Comparison of ENCODE assay signal across 8 mouse cellular contexts in genomic region chr11:88620158-88620973, GRCm38 (mm10).
DNase-seq lines count a peak whose midpoint lies in the region; ATAC-seq and TF ChIP-seq lines count a peak whose summit lies in the region.

No protein-coding gene starts in this region.

- peaks cover 41% of the 10 kb centered on the region for H3K4me1 ChIP-seq in forebrain, embryonic 11.5 days (replicated peaks; ENCODE audit: control insufficient read depth, insufficient read depth, low read length)
- peaks cover 57% of the 10 kb centered on the region for H3K4me1 ChIP-seq in heart, postnatal 0 days (ENCODE audit: control insufficient read depth, insufficient read depth)
- H3K4me1 ChIP-seq in lung, adult 2 months (ENCODE audit: control insufficient read depth, insufficient read depth, low read length): peaks cover 42% of the 10 kb centered on the region

- no peaks in the 10 kb centered on the region for H3K36me3 ChIP-seq in forebrain, embryonic 11.5 days (ENCODE audit: control insufficient read depth, insufficient read depth, low read length)
- H3K36me3 ChIP-seq in heart, postnatal 0 days (replicated peaks; ENCODE audit: control insufficient read depth, insufficient read depth, low read length): no peaks in the 10 kb centered on the region

- H3K27ac ChIP-seq in forebrain, embryonic 11.5 days (ENCODE audit: low read depth, low read length): peak overlapping the region; percentile 67
- peak overlapping the region; percentile 78 for H3K27ac ChIP-seq in heart, postnatal 0 days (ENCODE audit: low read depth)

- H3K4me2 ChIP-seq in forebrain, embryonic 11.5 days (ENCODE audit: low read depth, low read length, severe bottlenecking): no peak overlapping the region
- peak overlapping the region; percentile 38 for H3K4me2 ChIP-seq in heart, postnatal 0 days (ENCODE audit: low read depth, low read length)

- H3K9ac ChIP-seq in forebrain, embryonic 11.5 days (ENCODE audit: low read length): no peak overlapping the region
- no peak overlapping the region for H3K9ac ChIP-seq in heart, postnatal 0 days (replicated peaks; ENCODE audit: low read depth, low read length)

- TF ChIP-seq POLR2A in lung, adult 2 months (IDR thresholded peaks at IDR 0.05; ENCODE audit: borderline replicate concordance, extremely low read depth, low read depth, low read length): no peak

- H3K4me3 ChIP-seq in forebrain, embryonic 11.5 days (ENCODE audit: low read depth, low read length): no peak overlapping the region
- H3K4me3 ChIP-seq in heart, postnatal 0 days (ENCODE audit: low read depth, low read length): no peak overlapping the region
- H3K4me3 ChIP-seq in lung, adult 2 months (replicated peaks; ENCODE audit: extremely low read depth, low read depth, low read length): no peak overlapping the region

- H3K9me3 ChIP-seq in forebrain, embryonic 11.5 days (ENCODE audit: control insufficient read depth, low read length): no peaks in the 10 kb centered on the region
- no peaks in the 10 kb centered on the region for H3K9me3 ChIP-seq in heart, postnatal 0 days (replicated peaks; ENCODE audit: control insufficient read depth, low read length)

- DNase-seq in B cell, adult 2 months: peak; percentile 64 to 70
- peak; percentile 64 for DNase-seq in T-cell, adult 2 months (ENCODE audit: low spot score)
- peak; percentile 67 for DNase-seq in forebrain, embryonic 11.5 days (ENCODE audit: low spot score)
- peak; percentile 72 for DNase-seq in heart, postnatal 0 days (ENCODE audit: low spot score)
- peak; percentile 60 for DNase-seq in layer of hippocampus, adult 11-12 months (ENCODE audit: low spot score)
- DNase-seq in lung, adult 2 months: peak; percentile 57
- DNase-seq in right cerebral cortex, postnatal 25 days: peak; percentile 54
- DNase-seq in adipocyte (ENCODE audit: low spot score): no peak

- no peak for TF ChIP-seq EP300 in heart, postnatal 0 days (IDR thresholded peaks at IDR 0.05; ENCODE audit: low read depth)

- TF ChIP-seq CTCF in heart, postnatal 0 days (IDR thresholded peaks at IDR 0.05; ENCODE audit: low read depth): no peak
- no peak for TF ChIP-seq CTCF in lung, adult 2 months (IDR thresholded peaks at IDR 0.05; ENCODE audit: insufficient read depth, low read length)

- ATAC-seq in forebrain, embryonic 11.5 days (replicated peaks; ENCODE audit: low FRiP score): peak; percentile 55
- ATAC-seq in heart, postnatal 0 days (ENCODE audit: insufficient read depth, low read depth): peak; percentile 80

- WGBS in forebrain, embryonic 11.5 days: 12% methylated on average over 15 of the region's 15 CpGs
- WGBS in heart, postnatal 0 days: 4% methylated on average over 15 of the region's 15 CpGs
- WGBS in lung, adult 2 months: 12% methylated on average over 15 of the region's 15 CpGs

- no peaks in the 10 kb centered on the region for H3K27me3 ChIP-seq in forebrain, embryonic 11.5 days (ENCODE audit: control insufficient read depth, insufficient read depth, low read length)
- no peaks in the 10 kb centered on the region for H3K27me3 ChIP-seq in heart, postnatal 0 days (ENCODE audit: control insufficient read depth, insufficient read depth, low read length)
